Mouse (Mus musculus) embryonic fibroblast, embryonic 13.5 days (primary cell): ENCODE measurements around the gene Mepce.

Source experiments
- CTCF ChIP-seq: IDR thresholded peaks from 2 replicates; pipeline ENCODE4 v1.5.1; 2011; ENCODE audit warnings: mild to moderate bottlenecking, control low read depth, low read length, moderate library complexity, borderline replicate concordance; ENCODE audit not compliant: insufficient read depth
- POLR2A ChIP-seq: IDR thresholded peaks from 2 replicates; pipeline ENCODE4 v1.6.1; 2011; ENCODE audit warnings: low read depth, mild to moderate bottlenecking, control low read depth, low read length, moderate library complexity

- no peak for TF ChIP-seq CTCF
- TF ChIP-seq POLR2A = no peak
These were observed 46.0 kb upstream of the Mepce start for GRCm38 (mm10) chr5:137833500-137833899.
